Mouse (Mus musculus) erythroblast, embryonic 14.5 days (primary cell): ENCODE measurements around the gene Casc1.

Experiments used
- GATA1 ChIP-seq: IDR thresholded peaks from 2 replicates; pipeline ENCODE4 v1.6.1; 2012; ENCODE audit warnings: low read length, inconsistent platforms, mixed read lengths
- TAL1 ChIP-seq: IDR thresholded peaks from 3 replicates; pipeline ENCODE4 v1.6.1; 2012; ENCODE audit warnings: low read length, inconsistent platforms, mixed read lengths

GRCm38 (mm10) chr6:145158619-145159018 is 52.2 kb downstream of the Casc1 start:
- no peak for TF ChIP-seq GATA1
- no peak for TF ChIP-seq TAL1
